Mouse (Mus musculus): ENCODE measurements at regions not wholly inside any gene's neighbourhood (a gene's known extent, or its start where the extent isn't known, plus 50 kb on each side); places are given as distances from the start of the nearest gene placed in this dataset.

DNA sequence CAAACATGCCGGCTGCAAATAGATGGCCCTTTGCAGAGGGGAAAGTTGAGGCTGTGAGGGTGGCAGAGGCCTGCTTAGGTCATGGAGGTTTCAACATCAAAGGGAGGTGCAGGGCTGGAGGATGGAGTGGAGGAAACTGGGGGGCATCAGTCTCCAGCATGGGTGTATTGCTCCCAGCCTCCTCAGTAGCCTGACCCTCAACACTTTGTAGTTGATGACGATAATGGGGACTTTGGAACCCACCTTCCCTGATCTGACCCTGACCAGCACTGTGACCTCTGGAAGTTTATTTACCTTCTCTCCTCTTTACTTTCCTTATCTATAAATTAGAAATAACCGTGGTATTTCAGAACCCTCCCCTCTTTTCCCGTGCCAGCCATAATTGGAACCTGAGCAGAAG is 56.2 kb downstream of the Gm26897 start:
- no peak for DNase-seq

DNA sequence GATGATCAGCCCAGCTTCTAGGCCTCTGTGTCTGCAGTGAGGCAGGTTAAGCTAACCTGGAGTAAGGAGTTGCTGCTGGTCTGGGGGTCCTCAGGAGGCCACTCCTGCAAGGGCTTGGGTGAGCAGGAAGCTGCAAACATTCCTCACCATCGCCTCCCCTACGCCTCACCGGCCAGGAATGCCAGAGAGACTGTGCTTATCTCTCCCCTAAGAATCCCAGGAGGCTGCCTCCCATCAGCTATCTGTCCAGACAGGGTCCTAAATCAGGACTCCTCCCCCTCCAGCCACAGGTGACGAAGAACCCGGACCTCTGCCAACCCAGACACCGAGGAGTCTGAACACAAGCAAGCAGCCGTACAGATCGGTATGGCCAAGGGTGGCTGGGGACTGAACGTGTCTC is 56.8 kb downstream of the Gm26897 start:
- DNase-seq: peak in 1 of 2 experiments; percentile 24

DNA sequence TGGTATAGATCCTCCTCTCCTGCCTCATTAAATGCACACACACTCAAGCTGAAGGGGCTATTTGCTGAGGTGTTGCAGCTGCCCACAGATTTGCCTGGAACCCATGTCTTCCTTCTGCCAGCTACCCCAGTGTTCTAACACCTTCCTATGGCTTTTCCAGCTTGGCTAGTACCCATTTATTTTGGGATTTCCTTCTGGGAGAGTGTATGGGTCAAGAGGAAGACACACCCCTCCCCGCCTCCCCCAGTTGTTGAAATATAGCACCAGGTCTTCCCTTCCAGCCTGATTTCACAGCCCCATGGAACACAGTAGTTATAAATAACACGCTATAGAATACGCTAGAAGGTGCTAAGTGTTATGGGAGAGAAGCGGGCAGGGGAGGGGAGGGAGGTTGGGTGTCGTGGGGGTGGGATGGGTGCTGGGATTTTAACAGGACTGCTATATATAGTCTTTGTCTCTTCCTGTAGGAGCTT is 57.4 kb downstream of the Gm26897 start:
- no peak for DNase-seq

DNA sequence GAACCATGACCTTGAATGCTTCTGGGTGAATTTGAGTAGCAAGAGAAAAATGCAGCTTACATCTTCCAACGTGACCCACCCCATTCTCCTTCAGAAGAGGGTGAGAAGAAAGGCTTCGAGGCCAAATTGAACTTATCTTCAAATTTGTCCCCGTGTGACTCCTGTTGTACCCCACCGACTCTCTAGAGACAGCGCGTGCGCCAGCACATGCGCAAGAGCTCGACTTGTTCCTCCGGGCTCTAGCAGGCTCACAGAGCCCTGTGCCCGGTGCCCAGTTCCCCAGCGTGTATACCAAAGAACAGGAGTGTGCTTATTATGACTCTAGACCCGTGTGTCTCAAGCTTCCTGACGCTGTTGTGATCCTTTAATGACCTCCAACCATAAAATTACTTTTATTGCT is 59.0 kb downstream of the Gm26897 start:
- no peak for DNase-seq

DNA sequence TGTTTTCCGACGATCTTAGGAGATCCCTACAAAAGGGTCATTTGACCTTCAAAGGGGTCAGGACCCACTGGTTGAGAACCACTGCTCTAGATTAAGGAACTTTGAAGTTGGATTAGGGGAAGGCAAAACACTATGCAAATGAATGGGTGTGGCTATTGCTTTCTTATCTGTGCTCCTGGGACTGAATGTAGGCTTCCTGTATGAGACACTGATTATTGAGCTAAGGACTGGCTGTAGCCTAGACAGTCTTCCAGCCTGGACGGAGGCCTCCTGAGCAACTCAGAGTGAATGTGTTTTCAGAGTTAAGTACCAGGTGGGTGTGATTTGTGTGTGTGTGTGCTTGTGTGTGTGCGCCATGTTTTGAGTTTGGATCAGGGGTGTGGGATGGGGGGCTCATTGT is 59.5 kb downstream of the Gm26897 start:
- DNase-seq: no peak

DNA sequence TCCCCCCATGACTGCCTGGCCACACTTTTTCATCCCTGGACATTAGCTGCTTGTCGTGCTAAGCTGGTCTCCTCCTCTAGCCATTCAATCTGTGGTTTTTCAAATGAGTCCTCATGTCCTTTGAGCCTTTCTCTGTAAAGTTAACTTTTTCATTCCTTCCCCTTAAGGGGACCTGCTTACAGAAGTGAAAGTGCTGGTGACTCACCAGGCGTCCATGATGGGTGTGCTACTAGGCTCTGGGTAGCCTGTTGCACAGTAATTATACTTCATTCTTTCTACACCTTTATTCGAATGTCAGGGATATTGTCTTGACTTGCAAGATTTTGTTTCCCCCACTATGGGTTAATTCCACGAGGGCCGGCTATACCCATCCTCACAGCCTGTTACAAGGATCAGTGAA is 63.2 kb downstream of the Gm26897 start:
- DNase-seq: no peak

DNA sequence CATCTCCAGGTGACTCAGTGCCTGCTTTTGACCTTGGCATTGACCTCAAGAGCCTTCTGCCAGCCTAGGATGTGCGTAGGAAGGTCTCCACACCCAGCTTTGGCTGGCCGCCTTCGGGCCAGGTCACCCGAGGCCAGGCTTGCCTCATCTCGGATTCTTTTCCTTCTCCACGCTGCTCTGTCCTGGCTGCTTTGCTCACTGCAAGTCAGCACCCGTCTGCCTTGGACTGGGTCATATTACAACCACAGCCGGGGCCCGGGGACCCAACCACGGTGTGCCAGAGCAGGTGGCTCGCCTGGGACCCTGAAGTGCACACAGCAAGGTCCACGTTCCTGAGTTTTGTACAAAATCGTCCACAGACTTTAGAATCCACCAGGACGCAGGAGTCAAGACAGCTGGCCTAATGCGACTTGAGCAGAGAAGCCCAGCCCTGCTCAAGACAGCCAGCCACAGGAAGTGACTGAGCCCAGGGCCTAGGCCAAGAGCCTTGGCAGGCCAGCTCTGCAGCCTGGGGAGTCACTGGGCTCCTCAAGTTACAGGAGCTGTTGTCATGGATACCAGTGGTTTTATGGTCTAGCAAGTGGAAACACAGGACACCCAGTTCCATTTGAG is 66.1 kb downstream of the Gm26897 start:
- peak; percentile 9 to 22 for DNase-seq

DNA sequence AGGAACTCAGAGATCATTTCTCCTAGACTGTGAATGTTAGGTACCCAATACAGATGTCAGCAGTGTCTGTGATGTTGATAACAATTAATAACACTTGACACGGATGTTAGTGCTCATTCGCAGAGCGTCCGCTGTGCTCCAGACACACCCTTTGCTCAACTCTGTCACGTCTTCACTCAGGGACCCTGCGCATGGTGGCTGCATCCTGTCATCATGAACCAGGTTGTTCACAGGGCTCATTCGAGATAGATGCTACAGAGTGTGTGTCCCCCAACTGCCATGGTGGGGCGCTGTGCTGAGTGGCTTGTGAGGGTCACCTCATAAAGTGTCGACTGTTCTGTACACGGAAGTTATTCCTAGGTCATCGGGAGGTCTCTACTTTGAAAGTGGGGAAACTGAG is 66.8 kb downstream of the Gm26897 start:
- DNase-seq: no peak

DNA sequence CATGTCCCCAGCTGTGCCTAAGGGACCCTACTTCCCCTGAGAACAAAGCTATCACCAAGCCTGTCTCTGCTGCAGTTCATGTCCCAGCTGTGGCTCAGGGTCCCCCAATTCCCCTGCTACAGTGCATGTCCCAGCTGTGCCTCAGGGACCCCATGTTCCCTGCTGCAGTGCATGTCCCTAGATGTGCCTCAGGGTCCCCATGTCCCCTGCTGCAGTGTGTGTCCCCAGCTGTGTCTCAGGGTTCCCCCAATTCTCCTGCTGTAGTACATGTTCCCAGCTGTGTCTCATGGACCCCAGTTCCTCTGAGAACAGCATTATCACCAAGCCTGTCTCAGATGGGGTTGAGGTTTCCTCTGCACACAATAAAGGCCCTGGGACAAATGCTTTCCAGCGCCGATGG is 67.3 kb downstream of the Gm26897 start:
- DNase-seq: no peak

DNA sequence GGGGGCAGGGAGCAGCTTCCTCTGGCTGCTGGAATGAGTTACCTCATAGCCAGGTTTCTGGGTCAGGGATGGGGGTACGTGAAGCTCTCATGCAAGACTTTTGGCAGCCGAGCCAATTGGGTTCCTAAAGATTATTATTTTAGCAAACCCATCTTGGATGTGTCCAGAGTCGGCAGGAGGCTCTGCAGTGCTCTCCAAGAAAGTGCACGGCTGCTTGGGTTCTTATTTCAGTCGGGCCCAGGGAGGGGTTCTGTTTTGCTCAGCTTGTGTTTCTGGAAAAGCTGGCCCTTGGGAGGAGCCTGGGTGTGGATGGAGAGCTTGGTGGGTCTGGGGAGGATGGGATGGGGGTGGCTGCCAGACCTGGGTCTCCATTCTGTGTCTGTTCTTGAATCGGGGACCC is 70.8 kb downstream of the Gm26897 start:
- no peak for DNase-seq

DNA sequence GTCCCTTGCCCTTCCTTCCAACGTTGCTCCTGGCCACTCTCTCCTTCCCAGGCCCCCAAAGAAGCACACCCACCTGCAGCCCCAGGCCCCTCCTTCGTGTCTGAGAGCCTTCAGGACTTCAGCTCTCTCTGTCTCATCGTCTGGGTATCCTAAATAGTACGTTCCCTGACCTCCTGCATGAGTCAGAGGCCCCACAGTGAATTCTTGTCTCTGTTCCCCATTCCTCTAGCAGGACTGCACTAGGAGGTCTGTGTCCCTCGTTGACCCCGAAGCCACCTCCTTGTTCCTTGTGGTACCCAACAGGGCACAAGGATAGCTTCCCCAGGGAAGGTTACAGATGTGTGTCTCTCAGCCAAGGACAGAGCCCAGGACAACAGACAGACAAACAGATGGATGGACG is 71.4 kb downstream of the Gm26897 start:
- DNase-seq: no peak

DNA sequence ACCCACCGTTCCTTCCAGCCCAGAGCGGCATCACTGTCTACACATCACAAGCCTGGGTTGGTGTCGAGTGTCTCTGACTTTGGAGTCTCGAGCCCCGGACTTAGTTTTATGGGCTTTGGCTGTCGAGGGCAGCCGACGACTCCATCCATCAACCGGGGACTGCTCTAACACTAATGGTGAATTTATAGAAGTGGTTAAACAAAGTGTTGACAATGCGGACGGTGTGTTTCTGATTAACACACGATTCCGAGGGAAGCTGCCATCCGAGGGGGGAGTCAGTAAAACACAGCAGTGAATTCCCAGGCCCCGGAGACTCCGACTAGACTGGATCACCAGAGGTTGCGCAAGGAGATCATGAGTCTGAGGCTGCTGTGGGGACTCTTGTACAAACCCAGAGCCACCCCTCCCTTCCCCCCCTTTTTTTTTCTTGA is 72.1 kb downstream of the Gm26897 start:
- no peak for DNase-seq

DNA sequence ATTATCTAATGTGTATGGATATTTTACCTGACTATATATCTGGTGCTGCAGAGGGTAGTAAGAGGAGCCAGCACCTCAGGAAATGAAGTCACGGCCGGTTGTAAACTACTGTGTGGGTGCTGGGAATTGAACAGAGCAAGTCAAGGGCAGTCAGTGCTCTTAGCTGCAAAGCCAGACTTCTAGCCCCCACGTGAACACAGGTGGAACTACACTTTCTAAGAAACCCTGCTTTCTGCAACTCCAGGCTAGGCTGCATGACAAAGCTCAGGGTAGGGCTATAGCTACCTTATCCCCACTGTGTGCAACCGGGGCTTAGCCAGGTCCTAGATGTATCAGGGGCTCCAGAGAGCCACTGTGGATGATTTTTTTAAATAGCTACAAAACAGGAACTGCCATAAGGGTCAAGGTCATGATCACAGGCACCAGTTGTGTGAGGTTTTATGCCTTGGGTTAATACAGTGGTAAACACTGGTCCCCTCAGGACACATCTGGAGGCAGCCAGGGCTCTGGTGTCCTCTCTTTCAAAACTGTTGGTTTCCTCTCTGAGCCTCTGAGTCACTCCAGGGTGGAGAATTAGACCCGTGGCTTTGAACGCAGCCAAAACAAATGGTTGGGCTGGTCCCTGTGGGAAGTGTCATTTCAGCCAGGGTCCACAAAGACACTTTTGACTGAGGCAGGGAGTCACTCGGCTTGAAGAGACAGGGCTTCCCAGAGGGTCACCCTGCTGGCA is 76.5 kb downstream of the Gm26897 start:
- DNase-seq: no peak

DNA sequence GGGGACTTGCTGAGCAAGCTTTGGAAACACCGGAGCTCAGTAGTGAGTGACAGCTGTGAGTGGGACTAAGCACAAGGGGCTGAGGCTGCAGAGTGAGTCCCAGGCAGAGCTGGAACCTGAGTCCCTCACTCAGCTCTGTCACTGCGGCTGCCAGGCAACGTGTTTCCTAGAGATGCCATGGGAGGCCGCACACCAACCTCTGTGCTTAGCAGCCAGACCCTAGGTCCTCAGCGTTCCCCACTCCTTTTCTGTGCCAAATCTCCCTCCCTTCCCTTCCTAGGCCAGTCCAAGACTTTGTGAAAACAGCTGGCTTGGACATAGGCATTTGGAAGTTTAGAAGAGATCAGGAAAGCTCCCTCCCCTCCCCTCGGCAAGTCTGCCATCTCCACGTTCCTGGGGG is 78.9 kb downstream of the Gm26897 start:
- DNase-seq: no peak

DNA sequence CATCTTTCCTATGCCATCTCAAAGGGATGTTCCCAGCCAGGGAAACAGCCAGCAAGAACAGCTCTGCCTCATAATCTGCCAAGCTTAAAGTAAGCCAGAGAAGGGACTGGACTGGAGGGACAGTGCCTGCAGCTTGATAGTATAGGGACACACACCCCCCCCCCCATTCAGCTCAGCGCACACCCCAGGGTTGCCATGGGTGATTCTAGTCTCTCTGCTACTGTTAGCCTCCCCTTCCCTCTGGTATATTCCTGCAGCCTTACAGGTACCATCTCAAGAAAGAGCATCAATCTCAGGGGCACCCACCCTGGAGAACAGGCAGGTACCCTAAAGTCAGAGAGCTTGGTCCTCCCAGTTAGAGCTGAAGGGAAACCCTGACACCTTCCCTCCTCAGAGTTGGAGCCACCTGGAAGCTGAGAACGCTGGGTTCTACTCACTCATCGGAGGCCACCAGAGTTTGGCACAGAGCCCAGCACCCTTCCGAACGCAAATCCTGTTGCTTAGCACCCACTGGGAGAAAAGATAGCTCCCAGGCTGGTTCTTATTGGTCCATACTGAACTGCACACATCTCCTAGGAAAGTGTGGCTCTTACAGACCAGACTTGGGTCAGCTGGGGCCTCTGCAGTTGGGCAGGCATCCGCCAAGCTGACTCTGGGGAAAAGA is 79.5 kb downstream of the Gm26897 start:
- peak in 1 of 2 experiments; percentile 30 for DNase-seq

DNA sequence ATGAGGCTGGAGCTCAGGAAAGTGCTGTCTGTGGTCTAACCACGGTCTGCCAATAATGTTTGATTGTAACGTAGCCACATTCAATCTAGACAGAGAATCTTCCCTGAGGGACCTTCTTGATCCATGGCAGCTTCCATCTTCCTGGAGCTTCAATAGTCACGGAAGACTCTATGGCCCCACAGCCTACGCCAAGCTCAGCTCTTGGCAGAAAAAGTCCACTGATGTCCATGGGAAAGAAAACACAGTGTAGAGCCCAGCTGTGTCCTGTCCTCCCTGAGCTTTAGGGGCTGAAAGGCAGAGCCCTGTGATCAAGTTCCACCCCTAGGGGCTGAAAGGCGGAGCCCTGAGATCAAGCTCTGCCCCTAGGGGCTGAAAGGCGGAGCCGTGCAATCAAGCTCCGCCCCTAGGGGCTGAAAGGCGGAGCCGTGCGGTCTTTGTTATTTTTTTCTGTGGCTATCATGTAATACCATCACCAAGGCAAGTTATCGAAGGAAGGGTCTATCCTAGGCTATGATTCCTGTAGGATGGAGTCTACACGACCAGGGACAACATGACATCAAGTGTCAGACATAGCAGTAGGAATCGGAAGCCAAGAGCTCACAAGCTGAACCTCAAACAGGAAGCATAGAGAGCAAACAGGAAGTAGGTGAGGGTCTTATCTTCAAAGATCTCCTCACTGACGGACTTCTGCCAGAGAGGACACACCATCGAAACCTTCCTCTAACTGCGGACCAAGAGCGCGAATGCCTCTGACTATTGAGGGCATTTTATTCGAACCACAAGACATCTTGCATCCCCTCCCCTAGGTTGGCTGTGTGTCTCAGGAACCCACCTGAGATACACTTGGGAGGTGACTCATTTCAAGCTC is 81.4 kb downstream of the Gm26897 start:
- DNase-seq: no peak

DNA sequence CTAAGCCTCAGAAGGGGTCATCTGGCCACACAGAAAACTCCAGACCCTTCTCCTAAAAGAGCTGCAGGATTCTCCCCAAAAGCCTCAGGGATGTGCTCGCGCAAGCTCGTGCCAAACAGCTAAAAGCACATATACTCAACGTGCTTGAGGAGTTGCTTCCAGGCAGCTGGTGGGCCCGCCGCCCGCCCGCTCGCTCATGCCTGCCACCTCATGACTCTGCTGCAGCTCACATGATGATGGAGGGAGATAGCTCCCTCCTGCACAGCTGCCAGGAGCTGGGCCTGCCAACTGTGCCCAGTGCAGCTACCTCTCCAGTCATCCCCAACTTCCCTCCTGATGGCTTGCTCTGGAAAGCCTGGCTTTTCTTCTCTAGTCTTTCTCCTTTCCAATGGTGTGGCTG is 87.2 kb downstream of the Gm26897 start:
- DNase-seq: no peak

DNA sequence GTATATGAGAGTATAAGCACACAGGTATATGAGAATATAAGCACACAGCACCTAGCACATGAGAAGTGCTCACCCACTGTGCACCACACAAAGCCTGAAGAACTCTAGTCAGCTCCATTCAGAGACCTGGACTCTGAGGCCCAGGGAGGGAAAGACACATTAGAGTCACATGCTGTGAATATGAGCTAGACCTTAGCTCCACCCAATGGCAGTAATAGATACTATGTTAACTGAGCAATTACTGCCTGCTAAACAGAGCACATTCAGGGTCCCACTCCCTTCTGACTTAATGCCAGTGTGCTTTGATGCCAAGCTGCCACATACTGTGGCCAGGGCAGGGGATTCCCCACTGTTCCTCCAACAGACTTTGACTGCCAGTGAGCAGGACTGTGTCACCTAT is 89.2 kb downstream of the Gm26897 start:
- DNase-seq: no peak

DNA sequence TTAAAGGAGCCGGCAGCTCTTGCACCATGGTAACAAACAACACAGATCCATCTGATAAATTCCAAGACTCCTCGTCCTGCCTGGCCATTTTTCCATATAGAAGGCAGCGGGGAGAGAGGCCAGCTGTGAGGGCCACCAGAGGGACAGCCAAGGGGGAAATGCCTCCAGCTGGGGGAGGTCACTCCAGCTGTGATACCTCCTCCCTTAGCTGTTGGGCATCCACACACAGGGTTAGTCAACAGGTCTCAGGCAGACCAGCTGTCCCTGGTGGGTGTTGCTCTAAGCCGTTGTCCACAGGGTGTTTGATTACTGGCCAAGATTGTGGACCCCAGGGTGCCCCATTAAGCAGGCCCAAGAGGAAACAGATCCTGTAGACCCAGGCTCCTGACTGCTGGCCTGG is 89.7 kb downstream of the Gm26897 start:
- DNase-seq: no peak

DNA sequence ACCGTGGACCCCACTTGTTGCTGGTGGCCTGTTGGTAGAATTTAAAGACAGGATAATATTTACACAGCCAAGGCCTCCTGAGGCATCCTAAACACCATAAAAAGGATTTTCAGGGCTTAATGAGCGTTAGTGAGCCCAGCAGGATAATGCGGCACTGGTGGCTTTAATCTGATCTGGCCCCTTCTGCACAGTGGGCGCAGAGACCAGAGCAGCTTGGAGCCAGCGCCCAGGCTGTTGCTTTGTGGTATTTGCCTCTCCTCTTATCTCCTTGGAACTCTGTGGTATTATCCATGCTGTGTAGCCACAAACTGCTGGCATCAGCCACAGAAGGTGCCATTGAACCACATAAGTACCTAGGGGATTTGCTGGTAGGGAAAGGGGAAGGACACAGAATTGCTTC is 90.1 kb downstream of the Gm26897 start:
- DNase-seq: no peak

DNA sequence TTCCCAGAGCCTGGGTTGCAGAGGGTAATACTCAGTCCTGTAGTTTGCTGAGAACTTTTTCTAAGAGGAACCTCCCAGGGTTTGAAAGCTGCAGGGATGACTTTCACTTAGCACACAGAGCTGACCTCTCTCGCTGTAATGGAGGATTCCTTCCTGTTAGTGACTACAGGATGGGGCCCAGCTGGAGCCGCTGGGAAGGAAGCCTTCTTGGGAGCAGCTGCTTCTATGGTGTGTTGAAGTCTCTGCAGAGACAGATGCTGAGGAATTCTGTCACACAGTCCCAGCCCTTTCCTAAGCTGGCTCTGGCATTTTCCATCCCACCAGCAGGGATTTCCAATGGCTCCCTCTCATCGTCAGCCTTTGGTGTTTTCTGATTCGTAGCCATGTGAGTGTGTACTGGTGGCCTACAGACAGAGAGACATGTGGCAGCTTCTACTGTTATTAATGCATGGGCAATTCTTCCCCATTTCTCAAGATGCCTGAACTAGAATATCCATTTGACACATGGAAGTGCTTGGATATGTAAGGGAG is 90.9 kb downstream of the Gm26897 start:
- DNase-seq: no peak

DNA sequence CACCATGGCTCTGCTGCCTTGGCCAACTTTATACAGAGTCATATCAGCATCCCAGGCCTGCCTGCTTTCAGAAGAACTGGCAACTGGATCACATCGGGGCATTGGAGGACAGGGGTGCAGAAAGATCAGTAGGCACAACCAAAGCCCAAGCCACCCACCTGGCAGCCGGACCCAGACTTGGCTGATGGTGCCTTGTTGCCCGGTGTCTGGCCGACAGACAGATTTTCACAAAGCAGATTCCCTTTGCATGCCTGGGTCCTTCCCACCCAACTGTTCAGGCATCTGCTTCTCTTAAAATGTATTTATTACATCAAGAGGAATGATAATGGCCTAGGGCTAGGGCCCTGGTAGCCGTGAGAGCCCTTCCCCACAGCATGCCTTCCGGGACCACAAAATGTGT is 96.2 kb downstream of the Gm26897 start:
- DNase-seq: peak in 1 of 2 experiments; percentile 21

Data from cerebellum, postnatal 14 days (tissue).